Mouse (Mus musculus) midbrain, embryonic 12.5 days (tissue): ENCODE measurements around the gene Hist1h4a. TPM values are rescaled to one million over a fixed set of nuclear protein-coding genes. Genes with fewer than 3 reads are reported as not detected.
"Not testable (repeated sequence)": the region's sequence is repeated elsewhere in the genome, so short reads cannot be mapped to it uniquely, and the experiment has no call there.

Experiments used
- ATAC-seq: fragments of 200-750 bp; cut with Nextera tagmentation; 2 replicates; pipeline ENCODE4 v1.8.0; 2017; ENCODE audit warnings: low read depth, moderate TSS enrichment, moderate library complexity; ENCODE audit not compliant: low FRiP score
- H3K27ac ChIP-seq: fragments of 300-500 bp; sonication (generic); replicated peaks from 2 replicates; pipeline ENCODE4 v1.5.1; 2016; ENCODE audit warnings: mild to moderate bottlenecking
- H3K27me3 ChIP-seq: fragments of 300-500 bp; sonication (generic); 2 replicates; pipeline ENCODE4 v1.6.1; 2016; ENCODE audit warnings: mild to moderate bottlenecking
- H3K36me3 ChIP-seq: fragments of 300-500 bp; sonication (generic); 2 replicates; pipeline ENCODE4 v1.6.1; 2016
- H3K4me1 ChIP-seq: fragments of 300-500 bp; sonication (generic); 2 replicates; pipeline ENCODE4 v1.6.1; 2016
- H3K4me2 ChIP-seq: fragments of 300-500 bp; sonication (generic); replicated peaks from 2 replicates; pipeline ENCODE4 v1.6.1; 2016; ENCODE audit warnings: mild to moderate bottlenecking, moderate library complexity
- H3K4me3 ChIP-seq: fragments of 300-500 bp; sonication (generic); 2 replicates; pipeline ENCODE4 v1.5.1; 2016; ENCODE audit warnings: mild to moderate bottlenecking
- H3K9ac ChIP-seq: fragments of 300-500 bp; sonication (generic); replicated peaks from 2 replicates; pipeline ENCODE4 v1.6.1; 2016; ENCODE audit warnings: mild to moderate bottlenecking, moderate library complexity
- H3K9me3 ChIP-seq: fragments of 300-500 bp; sonication (generic); 2 replicates; pipeline ENCODE4 v1.6.1; 2016; ENCODE audit warnings: mild to moderate bottlenecking
- WGBS: fragments of 180-500 bp; shearing (Covaris S2); methylation state at CpG from one replicate; pipeline ENCODE4 v1.1.7; 2016; 5-methylcytosine and 5-hydroxymethylcytosine counted together
- polyA plus RNA-seq: library from polyadenylated mRNA; unstranded; fragments of >200 nt; fragmentation: Nextera tagmentation; extraction: Ambion mirVana; gene quantifications from 2 replicates; pipeline ENCODE4 v1.2.1, GENCODE M21; 2016

The Hist1h4a gene
- polyA plus RNA-seq, 1 experiment from 2014 or later: 0.41 TPM

DNA sequence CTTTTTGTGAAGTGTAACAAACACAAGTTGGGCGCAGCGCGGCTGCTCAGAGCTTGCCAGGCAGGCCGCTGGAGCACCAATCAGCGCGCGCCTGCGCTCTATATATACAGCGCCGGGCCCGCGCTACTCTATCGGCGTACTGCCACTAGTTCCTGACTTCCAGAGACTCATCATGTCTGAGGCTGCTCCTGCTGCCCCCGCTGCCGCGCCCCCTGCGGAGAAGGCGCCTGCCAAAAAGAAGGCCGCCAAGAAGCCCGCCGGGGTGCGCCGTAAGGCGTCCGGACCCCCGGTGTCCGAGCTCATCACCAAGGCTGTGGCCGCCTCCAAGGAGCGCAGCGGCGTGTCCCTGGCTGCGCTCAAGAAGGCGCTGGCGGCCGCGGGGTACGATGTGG lies 22.4 kb downstream of the Hist1h4a start, which contains the start of gene Hist1h1c:
Hist1h1c (plus strand) TSS at position 132 of the 392 bp plus-strand sequence.
- peak; percentile 96 for ATAC-seq
- Histone ChIP-seq H3K4me3 (peak within 1 kb of the TSS; percentile 55), H3K27me3 (no peaks in the 10 kb centered on the region), H3K4me1 (peaks cover 24% of the 10 kb centered on the region), H3K9ac (peak within 1 kb of the TSS; percentile 69), H3K4me2 (peak within 1 kb of the TSS; percentile 95), H3K36me3 (no peaks in the 10 kb centered on the region), H3K27ac (peak within 1 kb of the TSS; percentile 95), H3K9me3 (no peaks in the 10 kb centered on the region)
- WGBS: under 1% methylated on average over 37 of the region's 38 CpGs

DNA sequence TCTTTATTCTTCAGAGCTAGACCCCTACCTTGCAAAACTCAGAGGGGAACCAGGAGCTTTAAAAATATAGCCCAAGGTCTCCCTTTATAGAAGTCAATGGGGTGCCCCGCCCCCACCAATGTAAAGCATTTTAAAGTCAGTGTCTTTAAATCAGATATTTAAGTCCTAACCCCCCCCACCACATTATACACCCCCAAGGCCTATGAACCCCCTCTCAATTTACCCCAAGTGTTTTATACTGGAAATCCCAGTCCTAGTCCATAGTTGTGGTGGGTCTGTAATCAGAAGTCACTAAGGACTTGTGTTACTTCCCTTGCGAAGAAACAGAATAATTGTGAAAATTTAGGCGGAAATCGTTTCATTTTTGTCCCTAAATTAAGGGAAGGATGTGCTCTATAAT lies 23.0 kb downstream of the Hist1h4a start:
- H3K27ac ChIP-seq: peak overlapping the region; percentile 95
- no peak for ATAC-seq
- H3K4me3 ChIP-seq: peak overlapping the region; percentile 55; the same call in 1 of the 2 replicates
- H3K9me3 ChIP-seq: no peaks in the 10 kb centered on the region
- H3K4me1 ChIP-seq: peaks cover 24% of the 10 kb centered on the region
- peak overlapping the region; percentile 95 for H3K4me2 ChIP-seq
- no peaks in the 10 kb centered on the region for H3K27me3 ChIP-seq
- H3K9ac ChIP-seq: peak overlapping the region; percentile 69
- H3K36me3 ChIP-seq: no peaks in the 10 kb centered on the region
- 23% methylated on average over 4 of the region's 4 CpGs for WGBS

DNA sequence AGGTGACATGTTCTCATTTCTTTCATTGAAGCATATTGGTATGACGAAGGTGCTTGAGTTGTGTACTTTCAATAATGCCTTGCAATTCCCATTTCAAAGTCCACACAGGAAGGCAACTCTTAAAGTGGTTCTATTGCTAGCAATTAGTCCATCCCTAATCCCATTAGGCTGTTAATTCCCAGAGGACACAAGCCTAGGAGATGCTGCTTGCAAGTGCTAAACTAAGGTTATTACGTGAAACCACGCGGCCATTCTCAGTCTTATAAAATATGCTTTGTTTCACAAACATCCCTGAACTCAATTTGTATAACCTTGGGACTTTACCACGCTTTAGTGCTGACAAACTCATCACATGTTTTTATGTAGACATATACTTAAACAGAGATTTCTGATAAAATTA lies 23.9 kb downstream of the Hist1h4a start:
- Histone ChIP-seq H3K4me2 (no peak overlapping the region), H3K36me3 (no peaks in the 10 kb centered on the region), H3K4me3 (no peak overlapping the region), H3K27ac (no peak overlapping the region), H3K27me3 (no peaks in the 10 kb centered on the region), H3K9ac (no peak overlapping the region), H3K4me1 (peaks cover 24% of the 10 kb centered on the region), H3K9me3 (no peaks in the 10 kb centered on the region)
- no peak for ATAC-seq
- 75% methylated on average over 5 of the region's 5 CpGs for WGBS

DNA sequence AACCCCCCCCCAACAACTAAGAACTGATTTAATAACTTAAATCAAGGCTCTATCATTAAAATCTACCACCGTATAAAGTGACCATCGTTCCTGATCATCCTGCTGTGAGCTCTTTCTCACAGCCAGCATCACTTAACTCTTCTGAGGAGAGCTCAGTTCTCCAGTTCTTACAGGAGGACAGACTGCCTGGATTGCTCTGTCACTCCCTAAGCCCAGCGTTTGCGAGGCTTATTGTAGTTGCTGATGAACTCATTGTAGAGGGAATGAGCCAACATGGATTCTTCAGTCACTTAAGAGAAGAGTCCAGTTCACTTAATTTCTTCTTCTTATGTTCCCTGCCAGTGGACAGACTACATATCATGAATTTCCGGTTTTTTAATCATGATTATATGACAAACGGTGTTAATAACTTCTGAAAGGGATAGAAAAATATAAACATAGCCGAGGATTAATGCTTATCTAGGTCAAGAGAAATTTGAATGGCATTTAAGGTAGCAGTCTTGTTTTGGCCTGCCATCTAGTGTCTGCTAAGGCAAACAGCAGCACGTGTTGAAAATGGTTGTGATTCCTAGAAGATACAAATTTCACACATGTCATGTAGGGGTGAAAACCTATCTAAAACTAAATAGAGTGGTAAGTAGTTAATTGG lies 28.8 kb downstream of the Hist1h4a start:
- Histone ChIP-seq H3K27me3 (no peaks in the 10 kb centered on the region), H3K9ac (no peak overlapping the region), H3K36me3 (no peaks in the 10 kb centered on the region), H3K9me3 (no peaks in the 10 kb centered on the region), H3K4me3 (no peak overlapping the region), H3K4me1 (no peaks in the 10 kb centered on the region), H3K27ac (no peak overlapping the region), H3K4me2 (no peak overlapping the region)
- ATAC-seq: no peak
- WGBS: 24% methylated on average over 8 of the region's 8 CpGs

DNA sequence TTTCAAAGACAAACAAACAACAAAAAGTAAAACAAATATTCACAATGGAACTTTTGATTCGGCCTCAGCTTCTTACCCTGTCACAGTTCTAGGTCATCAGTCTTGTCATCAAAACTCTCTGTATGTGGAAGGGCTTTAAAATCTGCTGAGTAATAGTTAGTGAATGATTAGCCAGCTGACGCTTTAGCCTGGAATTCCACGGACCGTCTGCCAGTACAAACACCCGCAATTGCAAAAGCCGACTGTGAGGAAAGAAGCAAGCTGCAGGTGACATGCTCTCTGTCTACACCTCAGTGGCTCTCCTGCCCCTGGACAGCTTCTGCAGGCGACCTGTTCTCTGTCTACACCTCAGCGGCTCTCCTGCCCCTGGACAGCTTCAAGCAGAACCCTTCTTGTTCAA lies 30.6 kb downstream of the Hist1h4a start:
- Histone ChIP-seq H3K9me3 (no peaks in the 10 kb centered on the region), H3K9ac (no peak overlapping the region), H3K27me3 (no peaks in the 10 kb centered on the region), H3K4me3 (no peak overlapping the region), H3K4me2 (no peak overlapping the region), H3K27ac (no peak overlapping the region), H3K4me1 (no peaks in the 10 kb centered on the region), H3K36me3 (no peaks in the 10 kb centered on the region)
- WGBS: 71% methylated on average over 8 of the region's 8 CpGs
- ATAC-seq: no peak

DNA sequence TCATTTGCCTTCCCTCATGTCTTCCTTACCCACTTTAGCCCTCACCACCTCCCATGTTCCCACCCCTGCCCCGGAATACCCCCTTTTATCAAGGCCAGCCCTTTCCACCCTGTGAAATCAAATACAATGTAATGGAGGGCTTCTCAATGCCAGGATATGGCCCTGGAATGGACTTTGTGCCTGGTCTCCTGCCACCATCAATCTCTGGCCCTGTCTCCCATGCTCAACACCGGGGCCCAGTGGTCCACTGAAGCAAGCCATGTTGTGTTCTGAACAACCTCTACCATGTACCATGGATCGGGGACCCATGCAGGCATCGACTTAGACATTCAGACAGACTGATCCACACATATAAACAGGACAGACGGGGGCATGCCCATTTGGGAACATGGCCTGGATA lies 31.3 kb downstream of the Hist1h4a start:
- Histone ChIP-seq H3K27ac (no peak overlapping the region), H3K27me3 (no peaks in the 10 kb centered on the region), H3K4me2 (no peak overlapping the region), H3K4me3 (no peak overlapping the region), H3K9ac (no peak overlapping the region), H3K4me1 (no peaks in the 10 kb centered on the region), H3K36me3 (no peaks in the 10 kb centered on the region), H3K9me3 (no peaks in the 10 kb centered on the region)
- ATAC-seq: no peak
- WGBS: 92% methylated on average over 5 of the region's 5 CpGs

DNA sequence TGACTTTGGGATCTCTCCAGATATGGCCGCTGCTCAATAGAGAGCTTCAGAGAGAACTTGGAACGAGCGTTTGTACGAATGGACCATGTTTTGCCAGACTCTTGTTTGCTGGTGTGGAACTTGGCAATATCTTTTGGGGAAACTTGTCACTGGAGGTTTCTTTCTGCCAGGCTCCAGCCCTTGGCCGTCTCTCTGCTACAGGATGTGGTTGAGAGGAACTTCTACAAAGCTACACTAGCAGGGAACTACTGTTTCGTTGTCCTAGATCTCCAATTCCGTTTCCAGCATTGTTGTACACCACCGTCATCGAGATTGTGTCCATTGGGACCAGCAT lies 31.9 kb downstream of the Hist1h4a start:
- Histone ChIP-seq H3K9ac (no peak overlapping the region), H3K4me2 (no peak overlapping the region), H3K9me3 (no peaks in the 10 kb centered on the region), H3K36me3 (no peaks in the 10 kb centered on the region), H3K4me3 (no peak overlapping the region), H3K27me3 (no peaks in the 10 kb centered on the region), H3K4me1 (no peaks in the 10 kb centered on the region), H3K27ac (no peak overlapping the region)
- ATAC-seq: no peak
- WGBS: 94% methylated on average over 9 of the region's 9 CpGs

DNA sequence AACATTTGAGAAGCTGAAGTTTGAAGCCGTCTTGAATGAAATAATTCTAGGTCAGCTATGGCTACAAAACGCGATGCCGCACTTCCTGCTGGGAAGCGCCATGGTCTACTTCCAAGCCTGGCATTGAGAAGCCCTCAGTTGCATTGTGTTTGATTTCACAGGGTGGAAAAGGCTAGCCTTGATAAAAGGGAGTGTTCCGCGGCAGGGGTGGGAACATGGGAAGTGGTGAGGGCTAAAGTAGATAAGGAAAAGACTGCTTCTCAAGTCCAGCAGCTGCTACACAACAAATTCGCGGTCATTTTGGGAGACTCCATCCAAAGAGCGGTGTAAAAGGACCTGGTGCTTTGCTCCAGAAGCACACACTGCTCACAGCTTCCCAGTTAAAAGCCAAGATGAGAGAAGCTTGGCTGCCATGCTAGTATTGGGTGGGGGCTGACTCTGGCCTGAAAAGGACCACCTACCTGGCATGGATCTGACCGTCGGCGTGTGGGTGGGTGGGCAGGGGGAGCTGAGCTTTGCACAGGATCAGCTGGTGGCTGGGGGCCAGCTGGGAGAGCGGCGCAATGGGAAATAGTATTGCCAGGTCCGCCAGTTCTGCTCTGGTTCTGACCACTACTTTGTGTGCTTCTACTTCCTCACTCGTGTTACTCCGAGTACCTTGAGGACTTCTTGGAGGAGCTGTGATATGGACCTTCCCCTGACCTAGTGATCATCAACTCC lies 32.4 kb downstream of the Hist1h4a start:
- Histone ChIP-seq H3K4me3 (no peak overlapping the region), H3K36me3 (no peaks in the 10 kb centered on the region), H3K27me3 (no peaks in the 10 kb centered on the region), H3K27ac (no peak overlapping the region), H3K4me2 (no peak overlapping the region), H3K4me1 (no peaks in the 10 kb centered on the region), H3K9ac (no peak overlapping the region), H3K9me3 (no peaks in the 10 kb centered on the region)
- 83% methylated on average over 18 of the region's 18 CpGs for WGBS
- no peak for ATAC-seq

DNA sequence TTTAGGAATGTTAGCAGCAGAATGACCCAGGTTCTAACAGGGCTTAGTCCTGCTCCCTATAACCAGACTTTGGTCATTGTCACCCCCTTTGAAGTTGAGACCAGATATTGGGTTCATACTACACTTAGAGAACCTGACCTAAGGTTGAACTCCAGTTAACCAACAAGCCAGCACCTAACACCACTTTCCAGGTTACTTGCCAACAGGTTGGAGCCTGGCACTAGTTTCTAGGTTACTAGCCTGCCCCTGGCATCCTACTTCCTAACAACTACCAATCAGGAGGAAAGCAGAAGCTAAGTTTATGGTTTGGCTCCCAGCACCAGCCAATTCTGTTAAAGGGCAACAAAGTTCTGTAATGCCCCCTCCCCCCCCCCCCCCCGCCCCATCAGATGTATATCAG lies 35.8 kb downstream of the Hist1h4a start:
- Histone ChIP-seq H3K9ac (no peak overlapping the region), H3K4me3 (no peak overlapping the region), H3K27me3 (no peaks in the 10 kb centered on the region), H3K4me2 (no peak overlapping the region), H3K27ac (no peak overlapping the region), H3K4me1 (no peaks in the 10 kb centered on the region), H3K9me3 (no peaks in the 10 kb centered on the region), H3K36me3 (no peaks in the 10 kb centered on the region)
- WGBS: no CpG with 5 or more reads among the region's 1 CpGs
- ATAC-seq: no peak

DNA sequence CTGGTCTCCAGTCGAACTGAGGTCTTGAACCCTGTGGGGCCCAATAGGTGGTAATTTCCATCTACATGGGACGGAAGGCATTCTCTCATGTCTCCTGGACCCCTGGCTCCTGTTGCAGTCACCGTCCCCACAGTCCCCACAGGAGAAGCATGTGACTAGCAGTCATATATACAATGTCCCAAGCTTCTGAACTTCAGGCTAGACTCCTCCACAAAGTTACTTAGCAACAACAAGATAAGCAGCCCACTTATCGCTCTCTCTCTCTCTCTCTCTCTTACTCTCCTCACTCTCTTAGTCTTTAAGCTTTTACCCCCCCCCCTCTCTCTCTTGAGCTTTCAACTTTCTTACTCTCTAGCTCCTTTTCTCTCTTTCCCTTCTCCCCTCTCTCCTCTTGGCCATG lies 36.8 kb downstream of the Hist1h4a start:
- Histone ChIP-seq H3K27ac (no peak overlapping the region), H3K4me2 (no peak overlapping the region), H3K27me3 (no peaks in the 10 kb centered on the region), H3K4me1 (no peaks in the 10 kb centered on the region), H3K9me3 (no peaks in the 10 kb centered on the region), H3K36me3 (no peaks in the 10 kb centered on the region), H3K4me3 (no peak overlapping the region), H3K9ac (no peak overlapping the region)
- ATAC-seq: no peak
- WGBS: 92% methylated on average over 4 of the region's 4 CpGs

DNA sequence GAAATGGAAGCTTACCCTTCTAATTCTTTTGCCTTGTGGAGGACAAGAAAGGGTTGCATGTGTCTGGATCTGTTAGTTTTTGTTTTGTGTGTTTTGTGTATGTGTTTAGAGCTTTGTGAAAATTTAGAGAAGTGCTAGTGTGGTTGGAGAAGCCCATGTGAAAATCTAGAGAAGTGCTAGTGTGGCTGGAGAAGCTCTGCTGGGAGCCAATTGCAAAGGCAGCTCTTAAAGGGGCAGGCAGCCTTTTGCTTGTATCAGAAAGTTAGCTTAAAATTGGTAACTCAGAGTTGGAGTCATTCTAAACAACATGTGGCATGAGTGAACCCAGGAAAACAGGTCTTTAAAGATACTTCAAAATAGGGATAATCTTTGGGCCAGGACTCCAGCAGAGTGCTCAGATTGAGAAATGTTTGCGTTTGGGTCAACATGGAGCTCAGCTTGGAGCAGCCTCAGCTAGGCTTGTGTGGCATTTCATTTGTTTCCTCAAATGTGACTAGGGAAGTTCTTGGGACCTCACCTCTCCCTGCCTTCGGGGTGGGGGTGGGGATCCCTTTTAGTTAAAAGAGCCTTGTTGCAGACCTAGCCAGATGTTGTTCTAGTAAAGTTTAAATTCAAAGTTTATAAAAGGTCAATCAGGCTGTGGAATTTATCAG lies 43.3 kb downstream of the Hist1h4a start:
- H3K36me3 ChIP-seq, H3K27ac ChIP-seq, H3K4me2 ChIP-seq, H3K27me3 ChIP-seq, ATAC-seq, H3K4me3 ChIP-seq, H3K4me1 ChIP-seq, H3K9me3 ChIP-seq, H3K9ac ChIP-seq: not testable (repeated sequence)
- WGBS: 21% methylated on average over 2 of the region's 2 CpGs

DNA sequence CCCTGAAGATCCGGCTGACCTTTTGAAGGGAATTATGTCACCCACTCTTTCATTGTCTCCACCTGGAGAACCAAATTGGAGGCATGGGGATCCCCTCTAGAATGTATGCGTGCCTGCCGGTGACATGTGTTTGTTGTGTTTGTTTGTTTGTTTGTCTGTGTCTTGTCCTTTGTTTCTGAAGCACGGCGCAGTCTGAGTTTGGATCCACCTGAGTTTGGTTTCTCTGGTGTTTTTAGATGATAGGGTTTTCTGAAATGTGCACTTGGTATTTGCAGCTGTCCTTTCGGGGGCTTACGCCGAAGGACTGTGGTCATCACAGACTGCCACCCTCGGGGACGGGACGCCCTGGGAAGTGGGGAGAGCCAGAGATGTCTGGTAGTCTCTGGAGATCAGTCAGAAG lies 43.9 kb downstream of the Hist1h4a start:
- Histone ChIP-seq H3K9ac (no peak overlapping the region), H3K27me3 (no peaks in the 10 kb centered on the region), H3K36me3 (no peaks in the 10 kb centered on the region), H3K27ac (no peak overlapping the region), H3K4me1 (no peaks in the 10 kb centered on the region), H3K9me3 (no peaks in the 10 kb centered on the region), H3K4me3 (no peak overlapping the region), H3K4me2 (no peak overlapping the region)
- whole genome bisulfite sequencing: 56% methylated on average over 11 of the region's 11 CpGs
- ATAC-seq: no peak
